Mouse (Mus musculus): ENCODE measurements around the gene Dnm3.

DNA sequence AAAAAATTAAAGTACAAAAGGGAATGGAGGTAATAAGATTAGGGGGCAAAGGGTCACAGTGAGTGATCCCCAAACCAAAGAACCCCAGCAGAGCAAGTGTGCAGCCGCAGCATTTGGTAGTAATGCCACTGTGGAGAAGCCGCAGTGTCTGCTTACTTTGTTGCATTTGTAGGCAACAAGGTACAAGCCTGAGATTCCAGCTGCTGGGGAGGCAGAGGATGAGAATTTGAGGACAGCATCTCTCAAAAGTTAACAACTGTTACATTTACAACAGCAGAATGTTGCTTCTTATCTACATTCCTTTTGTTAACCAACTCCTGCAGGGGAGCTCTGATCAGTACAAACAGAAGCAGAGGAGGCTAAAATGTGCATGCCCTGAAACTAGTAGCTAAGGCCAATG is 267.3 kb downstream of the Dnm3 start:
- TF ChIP-seq CTCF (IDR thresholded peaks at IDR 0.05; ENCODE audit: insufficient read depth, low read depth, low read length) (no peak), POLR2A (IDR thresholded peaks at IDR 0.05; ENCODE audit: insufficient read depth, low read depth, low read length) (no peak)

All from olfactory bulb, adult 2 months (tissue).